Mouse (Mus musculus) thymus, postnatal 10 days (tissue): ENCODE data around the gene Zfp385a.
A peak's percentile ranks its signal among the peaks of the same experiment; 100 is the strongest.

Experiments used
- DNase-seq, 2 experiments: peaks; one replicate each; pipeline ENCODE4 v3.0.0; 2021; ENCODE audit warnings: low spot score in 2 of 2

Gene Zfp385a

DNA sequence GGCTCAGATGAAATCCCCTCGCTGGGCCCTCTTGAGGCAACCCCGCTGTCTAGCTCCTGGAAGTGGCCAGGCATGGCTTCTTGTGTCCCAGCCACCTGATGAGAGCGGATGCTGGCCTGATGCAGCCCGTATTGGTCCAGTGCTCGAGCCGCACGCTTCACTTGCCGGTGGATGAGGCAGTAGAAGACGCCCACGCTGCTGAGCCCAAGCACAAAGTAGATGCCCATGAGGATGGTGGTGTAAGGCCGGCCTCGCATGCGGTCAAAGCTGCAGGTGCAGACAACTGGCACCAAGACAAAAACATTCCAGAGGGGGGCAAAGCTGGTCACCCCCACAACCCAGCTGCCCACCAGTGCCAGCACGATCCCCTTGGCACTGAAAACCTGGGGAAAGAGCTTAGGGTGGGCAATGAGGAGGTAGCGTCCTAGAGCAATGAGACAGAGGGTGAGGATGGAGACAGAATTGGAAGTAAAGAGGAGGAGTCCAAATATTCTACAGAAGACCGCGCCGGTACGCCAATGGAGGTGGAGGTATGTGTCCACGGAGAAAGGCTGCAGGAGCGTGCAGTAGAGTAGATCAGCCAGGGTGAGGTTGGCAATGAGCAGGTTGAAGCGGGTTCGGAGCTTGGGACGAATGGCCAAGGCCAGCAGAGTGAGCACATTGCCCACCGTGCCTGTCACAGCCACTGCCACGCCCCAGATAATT, 30.9 kb downstream of the Zfp385a start:
- DNase-seq: no peak

DNA sequence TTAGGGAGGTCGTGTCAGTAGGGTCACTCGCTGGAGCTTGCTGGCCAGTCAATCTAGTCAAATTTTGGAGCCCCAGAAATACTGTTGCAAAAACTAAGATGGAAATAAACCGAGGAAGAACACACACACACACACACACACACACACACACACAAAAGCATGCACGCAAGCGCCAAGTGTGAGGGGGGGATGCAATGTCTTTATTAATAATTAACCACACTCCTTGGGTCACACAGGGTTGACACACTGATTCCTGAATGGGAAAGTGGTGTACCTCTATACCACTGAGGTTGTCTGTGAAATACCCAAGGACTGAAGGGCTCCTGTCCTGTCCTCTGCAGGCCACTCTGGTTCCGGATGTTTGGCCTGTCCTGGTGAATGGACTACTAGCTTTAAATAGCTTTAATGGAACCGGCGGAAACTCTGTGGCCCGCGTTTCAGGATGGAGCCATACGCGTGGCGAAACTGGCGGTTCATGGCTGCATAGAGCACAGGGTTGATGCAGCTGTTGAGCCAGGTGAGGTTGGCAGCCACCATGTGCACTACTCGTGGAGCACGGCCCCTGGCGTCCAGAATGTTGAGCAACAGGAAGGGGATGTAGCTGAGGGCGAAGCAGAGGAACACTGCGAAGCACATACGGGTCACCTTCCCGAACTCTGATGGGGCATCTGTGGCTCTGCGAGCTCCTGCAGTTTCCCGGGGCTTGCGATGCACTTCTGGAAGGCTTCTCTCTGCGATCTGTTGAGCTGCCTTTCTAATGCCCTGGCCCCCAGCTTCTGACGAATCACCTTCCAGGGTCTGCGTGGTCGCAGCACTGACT, 31.6 kb downstream of the Zfp385a start:
- peak; percentile 41 to 45 for DNase-seq

DNA sequence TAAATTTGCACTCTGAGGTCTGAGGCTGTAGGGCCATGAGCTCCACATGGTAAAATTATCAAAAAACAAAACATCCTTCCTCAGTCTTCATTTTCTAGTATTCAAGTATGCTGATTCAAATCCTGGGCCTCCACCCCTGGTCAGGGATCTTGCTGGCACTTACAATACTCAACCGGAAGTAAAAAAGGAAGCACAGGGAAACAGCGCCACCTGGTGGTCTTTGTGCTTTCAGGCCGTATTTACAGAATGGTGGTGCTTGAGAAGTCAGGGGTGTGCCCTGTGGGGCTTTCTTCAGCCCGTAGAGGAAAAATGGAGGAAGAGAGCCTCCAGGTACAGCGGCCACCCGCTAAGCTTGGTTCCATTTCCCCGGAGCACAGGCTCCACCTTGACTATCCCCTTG, 32.8 kb downstream of the Zfp385a start:
- DNase-seq: peak; percentile 80 to 91

- no peak for DNase-seq
Observed at GRCm38 (mm10) chr15:103305792-103306645, 33.9 kb downstream of the Zfp385a start.

DNA sequence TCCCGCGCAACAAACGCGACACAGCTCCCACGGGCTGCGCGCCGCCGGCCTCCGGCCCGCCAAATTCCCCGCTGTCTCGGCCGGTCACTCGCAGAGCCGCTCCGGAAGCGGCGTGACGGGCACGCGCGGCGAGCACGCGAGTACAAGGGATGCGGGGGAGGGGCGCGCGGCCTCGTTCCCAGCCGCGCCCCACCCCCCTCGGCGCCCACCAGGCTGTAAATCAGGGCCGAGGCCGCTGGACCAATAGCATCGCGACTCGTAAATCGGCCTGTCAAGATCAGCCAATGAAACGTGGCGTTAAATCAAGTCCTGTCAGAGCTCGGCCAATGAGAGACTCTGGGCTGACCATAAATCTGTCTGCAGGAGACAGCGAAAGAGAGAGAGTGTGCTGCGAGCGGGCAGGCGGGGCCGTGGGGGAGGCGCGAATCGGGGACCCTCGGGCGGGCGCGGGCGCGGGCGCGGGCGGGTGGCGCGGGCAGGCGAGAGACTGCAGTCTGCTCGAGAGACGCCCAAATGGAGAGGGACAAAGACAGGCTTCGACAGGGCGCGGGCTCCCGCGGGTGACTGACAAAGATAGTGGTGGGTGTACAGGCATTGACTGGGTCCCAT, 34.7 kb downstream of the Zfp385a start:
- DNase-seq: peak; percentile 74 to 76

- no peak for DNase-seq
Observed at GRCm38 (mm10) chr15:103304616-103304969, 35.3 kb downstream of the Zfp385a start.

DNA sequence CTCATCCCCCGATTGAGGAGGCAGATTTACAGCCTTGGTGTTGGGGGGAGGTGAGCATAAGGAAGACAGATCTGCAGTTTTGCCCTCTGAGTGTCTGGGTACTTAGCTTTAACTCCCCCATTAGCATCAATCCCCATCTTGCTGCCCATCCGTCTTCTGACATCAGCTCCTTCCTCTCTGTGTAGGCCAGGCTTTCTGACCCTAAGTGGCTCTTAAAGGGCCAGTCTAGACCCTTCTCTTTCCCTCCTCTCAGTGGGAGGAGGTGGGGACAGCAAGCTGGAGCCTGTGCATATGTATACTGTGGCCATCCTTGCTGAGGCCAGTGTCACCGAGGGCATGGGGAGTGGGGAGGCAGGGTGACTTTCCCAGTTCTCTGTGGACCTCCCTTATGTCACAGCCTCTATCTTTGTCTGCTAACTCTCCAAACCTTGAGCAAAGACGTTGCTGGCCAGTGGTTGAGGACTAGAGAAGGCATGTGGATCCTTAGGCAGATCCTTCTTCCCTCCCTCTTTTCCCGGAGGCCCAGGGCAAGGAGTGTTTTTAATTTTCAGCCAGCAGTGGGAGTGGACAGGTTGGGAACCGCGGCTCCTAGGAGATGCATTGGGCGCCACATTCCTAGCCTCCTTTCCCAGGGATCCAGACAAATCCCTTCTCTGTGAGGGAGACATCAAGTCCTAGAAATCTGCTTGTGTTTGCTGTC, 35.8 kb downstream of the Zfp385a start:
- DNase-seq: no peak

- DNase-seq: no peak
Observed at GRCm38 (mm10) chr15:103302341-103303021, 37.4 kb downstream of the Zfp385a start.

GRCm38 (mm10) chr15:103301547-103302340, 38.1 kb downstream of the Zfp385a start:
- DNase-seq: no peak

DNA sequence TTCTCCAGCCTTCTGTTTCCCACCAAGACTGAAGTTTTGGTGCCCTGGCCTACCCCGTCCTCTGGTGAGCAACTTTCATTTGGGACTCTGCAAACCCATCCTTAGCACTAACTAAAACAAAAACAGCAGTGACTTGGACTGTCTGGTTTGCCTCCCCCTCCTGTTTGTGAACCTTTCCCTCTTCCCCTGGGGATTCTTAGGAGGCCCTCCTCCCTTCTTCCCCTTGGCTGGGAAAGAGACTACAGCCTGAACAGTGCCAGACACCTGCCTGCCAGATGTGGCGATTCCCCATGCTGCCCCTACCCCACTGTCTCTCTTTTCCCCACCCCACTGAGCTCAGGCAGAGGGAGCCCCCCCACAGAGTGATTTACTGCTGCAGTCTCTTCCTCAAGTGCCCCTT, 38.8 kb downstream of the Zfp385a start:
- no peak for DNase-seq

- DNase-seq: no peak
Observed at GRCm38 (mm10) chr15:103300560-103300959, 39.3 kb downstream of the Zfp385a start.

- no peak for DNase-seq
Observed at GRCm38 (mm10) chr15:103300067-103300471, 39.8 kb downstream of the Zfp385a start.

- DNase-seq: no peak
Observed at GRCm38 (mm10) chr15:103299644-103300043, 40.2 kb downstream of the Zfp385a start.

DNA sequence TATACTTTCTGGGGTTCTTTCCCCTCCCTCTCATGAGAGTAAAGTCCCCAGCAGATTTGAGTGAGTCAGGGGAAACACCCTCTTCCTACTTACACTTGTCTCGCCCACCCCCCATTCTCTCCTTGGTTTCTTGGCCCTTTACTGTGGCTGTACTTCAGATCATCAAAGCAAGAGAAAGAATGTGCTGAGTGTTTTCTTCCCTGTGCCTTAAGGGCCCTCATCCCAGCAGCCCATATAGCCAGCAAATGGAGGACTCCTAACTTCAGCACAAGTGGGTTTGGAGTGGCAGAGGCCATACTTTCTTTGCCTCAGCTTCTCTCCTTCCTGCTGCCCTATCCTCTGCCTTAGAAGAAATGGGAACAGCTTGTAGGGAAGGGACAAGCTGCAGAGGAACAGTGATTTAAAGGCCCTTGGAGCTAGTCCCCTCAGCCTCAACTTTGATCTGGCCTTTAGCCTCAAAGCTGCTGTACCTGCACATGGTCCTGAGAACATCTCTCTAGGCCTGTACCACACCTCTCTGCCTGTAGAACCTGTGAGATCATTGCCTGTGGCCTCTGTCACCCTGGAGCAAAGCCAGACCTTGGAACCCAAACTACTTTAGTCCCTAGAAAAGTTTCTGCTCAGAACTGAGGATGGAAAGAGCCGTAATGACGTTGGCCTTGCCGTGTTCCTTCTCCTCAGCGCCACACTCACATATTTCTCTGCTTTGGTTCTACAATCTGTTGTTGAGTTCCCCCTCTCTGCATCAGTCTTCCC, 40.9 kb downstream of the Zfp385a start:
- DNase-seq: no peak

DNA sequence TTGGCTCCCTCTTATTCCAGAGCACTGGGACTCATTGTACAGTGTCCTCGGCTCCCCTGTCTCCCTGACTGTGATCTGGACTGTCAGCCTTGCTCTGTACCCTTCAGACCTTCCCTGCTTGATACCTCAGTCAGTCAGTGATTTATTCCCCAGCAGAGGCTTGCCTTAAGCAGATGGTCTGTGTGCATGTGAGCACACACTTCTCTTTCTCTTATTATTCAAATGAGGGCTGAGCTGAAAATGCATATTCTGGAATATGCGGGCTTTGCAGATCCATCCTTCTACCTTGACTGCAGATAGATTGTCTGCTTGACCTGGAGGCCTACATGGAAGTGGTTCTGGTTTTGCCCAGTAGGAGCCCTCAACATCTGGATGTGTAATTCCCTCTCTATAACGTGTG, 41.9 kb downstream of the Zfp385a start:
- no peak for DNase-seq

DNA sequence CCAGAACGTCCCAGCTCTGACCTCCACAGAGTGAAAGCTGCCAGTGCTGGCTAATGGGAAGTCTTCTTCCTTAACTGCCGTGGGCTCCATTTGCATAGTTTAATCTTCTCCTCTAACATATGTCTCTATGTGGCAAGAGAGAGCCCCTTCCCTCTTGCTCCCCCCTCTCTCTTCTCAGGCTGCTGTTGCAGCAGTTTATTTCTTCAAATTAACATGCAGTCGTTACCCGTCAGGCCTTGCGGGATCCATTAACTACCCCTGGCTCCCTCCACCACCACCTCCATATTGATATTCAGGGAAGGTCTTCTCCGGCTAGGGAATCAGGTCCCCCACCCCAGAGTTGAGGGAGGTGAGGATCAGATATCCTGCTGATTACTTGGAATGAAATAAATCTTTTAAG, 42.6 kb downstream of the Zfp385a start:
- no peak for DNase-seq

DNA sequence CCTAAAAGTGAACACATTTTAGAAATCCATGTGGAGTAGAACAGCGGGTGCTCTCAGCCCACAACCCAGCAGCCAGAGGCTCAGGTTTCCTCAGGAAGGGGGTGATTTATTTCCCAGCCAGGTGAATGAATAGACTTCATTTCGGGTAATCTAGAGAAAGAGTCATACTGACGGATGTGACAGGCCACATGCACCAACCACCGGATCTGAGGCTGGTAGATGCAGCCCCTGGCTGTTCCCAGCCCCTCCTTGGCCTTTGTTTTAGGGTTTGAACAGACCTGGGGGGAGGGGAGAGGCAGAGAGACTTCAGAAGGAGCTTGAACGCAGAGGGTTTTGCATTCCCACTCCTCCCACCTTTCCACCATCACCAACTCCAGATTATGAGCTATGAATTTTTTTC, 44.0 kb downstream of the Zfp385a start:
- no peak for DNase-seq

GRCm38 (mm10) chr15:103294649-103295048, 45.2 kb downstream of the Zfp385a start:
- no peak for DNase-seq

DNA sequence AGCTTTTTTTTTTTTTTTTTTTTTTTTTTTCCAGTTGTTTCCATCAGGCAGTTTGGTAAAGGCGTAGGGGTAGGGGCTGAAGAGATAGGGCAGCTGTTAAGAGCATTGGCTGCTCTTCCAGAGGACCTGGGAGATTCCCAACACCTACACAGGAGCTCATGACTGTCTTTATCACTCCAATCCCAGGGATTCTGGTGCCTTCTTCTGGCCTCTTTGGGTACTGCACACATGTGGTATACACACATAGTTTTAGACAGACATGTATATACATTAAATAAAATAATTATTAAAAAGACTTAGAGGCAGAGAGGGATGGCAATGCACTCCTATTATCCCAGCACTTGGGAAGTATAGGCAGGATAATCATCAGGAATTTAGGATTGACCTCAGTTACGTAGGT, 46.5 kb downstream of the Zfp385a start:
- no peak for DNase-seq
